Mouse (Mus musculus) midbrain, embryonic 11.5 days (tissue): ENCODE measurements around the gene Zfp106. TPM values are rescaled to one million over a fixed set of nuclear protein-coding genes. Genes with fewer than 3 reads are reported as not detected.

ENCODE experiments used
- ATAC-seq: fragments of 200-750 bp; cut with Nextera tagmentation; 2 replicates; pipeline ENCODE4 v1.8.0; 2017; ENCODE audit warnings: moderate TSS enrichment, moderate library complexity; ENCODE audit not compliant: low FRiP score
- DNase-seq: peaks from one replicate; pipeline ENCODE4 v3.0.0; 2015; ENCODE audit warnings: low spot score; ENCODE audit errors: missing footprints
- H3K27ac ChIP-seq: fragments of 300-500 bp; sonication (generic); 2 replicates; pipeline ENCODE4 v1.5.1; 2014; ENCODE audit warnings: low read depth, low read length
- H3K27me3 ChIP-seq: fragments of 300-500 bp; sonication (generic); 2 replicates; pipeline ENCODE4 v1.6.1; 2014; ENCODE audit warnings: mild to moderate bottlenecking, low read length, moderate library complexity, mixed read lengths; ENCODE audit not compliant: control insufficient read depth, insufficient read depth
- H3K36me3 ChIP-seq: fragments of 300-500 bp; sonication (generic); 2 replicates; pipeline ENCODE4 v1.6.1; 2014; ENCODE audit warnings: mild to moderate bottlenecking, low read length, moderate library complexity, mixed read lengths; ENCODE audit not compliant: control insufficient read depth, insufficient read depth
- H3K4me1 ChIP-seq: fragments of 300-500 bp; sonication (generic); 2 replicates; pipeline ENCODE4 v1.6.1; 2014; ENCODE audit warnings: low read length; ENCODE audit not compliant: control insufficient read depth, insufficient read depth
- H3K4me2 ChIP-seq: fragments of 300-500 bp; sonication (generic); 2 replicates; pipeline ENCODE4 v1.6.1; 2014; ENCODE audit warnings: mild to moderate bottlenecking, moderate library complexity
- H3K4me3 ChIP-seq: fragments of 300-500 bp; sonication (generic); 2 replicates; pipeline ENCODE4 v1.5.1; 2014; ENCODE audit warnings: low read depth, low read length
- H3K9ac ChIP-seq: fragments of 300-500 bp; sonication (generic); 2 replicates; pipeline ENCODE4 v1.6.1; 2014; ENCODE audit warnings: low read length
- H3K9me3 ChIP-seq: fragments of 300-500 bp; sonication (generic); 2 replicates; pipeline ENCODE4 v1.6.1; 2016; ENCODE audit warnings: low read length; ENCODE audit not compliant: control insufficient read depth
- WGBS: fragments of 180-500 bp; shearing (Covaris S2); extraction: QIAGEN DNeasy Blood & Tissue Kit; methylation state at CpG from one replicate; pipeline ENCODE4 v1.1.7; 2014; 5-methylcytosine and 5-hydroxymethylcytosine counted together
- polyA plus RNA-seq: library from polyadenylated mRNA; unstranded; fragments of >200 nt; fragmentation: Nextera tagmentation; extraction: Ambion mirVana; gene quantifications from 2 replicates; pipeline ENCODE4 v1.2.1, GENCODE M21; 2014

Gene Zfp106
- polyA plus RNA-seq: 56.2 and 62.4 TPM in 2 replicates

DNA sequence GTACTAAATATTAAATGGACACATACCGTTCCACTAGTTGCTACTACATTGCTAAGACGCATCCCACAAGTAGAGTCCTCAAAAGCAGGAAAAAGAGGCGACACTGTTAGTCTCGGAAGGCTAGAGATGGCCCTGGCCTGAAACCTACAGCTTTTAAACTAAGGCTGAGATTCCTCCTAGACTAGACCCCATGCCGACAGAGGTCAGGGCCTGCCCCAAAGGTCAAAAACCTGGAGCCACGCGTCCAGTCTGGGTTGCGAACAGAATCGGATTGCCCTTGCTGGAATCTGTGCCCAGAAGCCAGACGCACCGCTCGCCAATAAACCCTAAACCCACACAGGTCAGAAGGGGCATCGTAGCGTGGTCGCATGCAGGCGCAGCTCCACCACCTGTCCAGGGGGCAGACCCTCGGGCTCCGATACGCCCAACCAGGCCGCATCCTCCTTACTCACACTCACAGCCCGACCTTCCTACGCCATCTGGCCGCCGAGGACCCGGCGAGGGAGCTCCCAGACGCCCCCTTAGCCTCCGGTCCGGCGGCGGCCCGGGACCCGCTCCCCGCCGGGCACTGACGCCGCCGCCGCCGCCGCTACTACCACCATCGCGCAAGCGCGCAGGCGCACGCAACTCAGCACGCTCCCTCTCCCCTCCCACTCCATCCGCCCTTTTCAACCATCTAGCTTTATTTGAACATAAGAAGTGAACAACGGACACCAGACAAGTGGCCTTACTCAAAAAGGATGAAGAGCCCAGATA, at the start of gene Zfp106:
Gene Zfp106 (minus strand): TSS at position 609 of the 756 bp plus-strand sequence.
- no peaks in the 10 kb centered on the region for H3K27me3 ChIP-seq
- DNase-seq (peak; percentile 98), ATAC-seq (peak; percentile 86)
- WGBS: under 1% methylated on average over 50 of the region's 50 CpGs
- H3K9me3 ChIP-seq: no peaks in the 10 kb centered on the region
- H3K4me3 ChIP-seq: peak within 1 kb of the TSS; percentile 88
- no peaks in the 10 kb centered on the region for H3K36me3 ChIP-seq
- peaks cover 9% of the 10 kb centered on the region; the same call in 1 of the 2 replicates for H3K4me1 ChIP-seq
- H3K9ac ChIP-seq: peak within 1 kb of the TSS; percentile 96
- peak within 1 kb of the TSS; percentile 80 for H3K4me2 ChIP-seq
- H3K27ac ChIP-seq: peak within 1 kb of the TSS; percentile 72

DNA sequence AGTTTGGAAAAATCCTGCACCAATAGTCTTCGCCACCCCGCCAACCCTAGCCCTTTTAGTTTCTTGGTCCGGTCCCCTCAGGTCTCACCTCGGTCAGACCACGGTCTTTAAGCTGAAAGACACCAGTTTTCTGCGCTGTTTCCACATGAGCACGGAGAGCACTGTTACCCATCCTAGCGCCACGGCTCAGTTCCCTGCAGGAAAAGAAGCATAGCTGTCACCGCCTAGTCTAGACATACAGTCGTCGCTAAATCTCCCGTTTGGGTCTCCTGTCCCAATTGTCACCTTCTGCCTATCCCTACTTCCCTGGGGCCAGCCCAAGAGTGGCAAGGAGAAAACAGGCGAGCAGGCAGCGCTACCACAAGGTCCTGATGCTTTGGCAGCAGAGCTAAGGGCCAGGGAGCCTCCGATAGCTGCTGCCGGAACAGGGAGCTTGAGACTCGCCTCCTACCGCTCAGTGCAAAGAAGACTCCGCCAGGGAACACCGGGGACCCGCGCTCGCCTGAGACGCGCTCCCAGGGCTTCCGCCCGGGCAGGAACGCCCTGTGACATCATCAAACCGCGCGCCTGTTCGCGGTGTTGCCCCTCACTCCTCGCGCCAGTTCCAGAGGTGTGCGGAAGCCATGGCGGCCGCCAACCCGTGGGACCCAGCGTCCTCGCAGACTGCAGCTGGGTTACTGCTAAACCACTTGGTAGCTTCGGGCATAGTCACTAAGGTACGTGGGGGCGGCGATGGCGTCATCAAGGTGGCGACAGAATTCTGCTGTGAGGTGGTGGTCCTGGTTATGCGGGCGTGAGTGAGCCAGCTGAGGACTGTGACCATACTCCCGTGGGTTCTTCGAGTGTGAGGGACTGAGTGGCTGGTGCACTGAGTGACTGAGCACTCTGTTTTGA, 45.4 kb upstream of the Zfp106 start, which contains the start of the genes Haus2 and Lrrc57:
Gene Haus2 (plus strand): TSS at position 554 of the 894 bp plus-strand sequence.
Gene Lrrc57 (minus strand): TSS at position 691 of the 894 bp plus-strand sequence.
- ATAC-seq: peak; percentile 97
- H3K36me3 ChIP-seq: peaks cover 2% of the 10 kb centered on the region; the same call in 1 of the 2 replicates
- H3K27ac ChIP-seq: peak within 1 kb of the TSS; percentile 55
- H3K4me1 ChIP-seq: peaks cover 9% of the 10 kb centered on the region; the same call in 1 of the 2 replicates
- H3K9ac ChIP-seq: peak within 1 kb of the TSS; percentile 67
- peak within 1 kb of the TSS; percentile 59 for H3K4me2 ChIP-seq
- H3K4me3 ChIP-seq: peak within 1 kb of the TSS; percentile 80
- H3K27me3 ChIP-seq: no peaks in the 10 kb centered on the region
- DNase-seq: peak; percentile 99
- no peaks in the 10 kb centered on the region for H3K9me3 ChIP-seq
- under 1% methylated on average over 52 of the region's 52 CpGs for WGBS

DNA sequence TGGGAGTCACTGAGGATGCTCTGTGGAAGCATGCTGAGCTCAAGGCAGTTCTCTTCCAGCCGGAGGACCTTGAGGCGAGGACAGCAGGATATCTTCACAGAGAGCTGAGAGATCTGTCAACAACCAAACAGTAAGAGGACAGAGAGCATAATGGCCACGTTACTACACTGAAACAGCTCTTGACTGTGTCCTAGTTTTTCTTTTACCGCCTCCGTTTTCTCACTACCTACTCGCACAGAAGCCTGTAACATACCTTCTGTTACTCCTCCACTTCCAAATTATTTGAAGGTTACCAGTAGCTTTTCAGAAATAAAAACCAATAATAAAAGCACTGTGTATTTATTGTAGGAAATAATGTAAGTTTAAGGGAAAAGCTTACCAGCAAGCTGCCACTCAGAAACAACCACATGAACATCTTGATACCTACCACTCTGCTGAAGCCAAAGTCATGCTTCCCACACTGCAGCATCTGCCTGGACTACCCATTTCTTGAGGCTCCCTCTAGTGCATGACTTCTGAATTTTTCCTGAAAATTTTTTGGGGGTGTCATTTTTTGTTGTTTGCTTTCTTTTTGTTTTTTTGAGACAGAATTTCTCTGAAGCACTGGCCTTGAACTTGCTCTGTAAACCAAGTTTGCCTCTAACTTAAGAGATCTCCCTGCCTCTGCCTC, 42.5 kb upstream of the Zfp106 start:
- peaks cover 9% of the 10 kb centered on the region; the same call in 1 of the 2 replicates for H3K4me1 ChIP-seq
- no peak overlapping the region for H3K4me2 ChIP-seq
- H3K4me3 ChIP-seq: no peak overlapping the region
- H3K9ac ChIP-seq: no peak overlapping the region
- no peaks in the 10 kb centered on the region for H3K36me3 ChIP-seq
- ATAC-seq: no peak
- WGBS: 88% methylated on average over 6 of the region's 6 CpGs
- no peak overlapping the region for H3K27ac ChIP-seq
- DNase-seq: no peak
- H3K27me3 ChIP-seq: no peaks in the 10 kb centered on the region
- H3K9me3 ChIP-seq: no peaks in the 10 kb centered on the region

DNA sequence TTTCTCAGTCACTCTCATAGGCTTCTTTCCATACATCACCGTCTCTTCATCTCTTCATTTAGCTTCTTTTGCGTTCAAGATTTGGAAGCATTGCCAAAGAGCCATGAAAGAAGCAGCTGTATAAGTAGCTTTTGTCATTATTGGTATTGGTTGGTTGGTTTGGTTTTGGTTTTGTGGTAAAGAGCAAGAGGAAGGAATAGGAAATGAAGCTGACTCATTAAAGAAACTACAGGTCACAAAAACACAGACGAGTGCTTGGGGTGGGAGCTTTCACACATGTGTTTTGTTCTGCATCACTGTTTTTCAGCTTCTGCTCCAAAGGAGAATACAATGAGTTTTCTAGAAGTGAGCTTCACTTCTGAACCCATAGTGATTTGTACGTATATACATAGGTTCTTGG, 35.9 kb upstream of the Zfp106 start:
- H3K36me3 ChIP-seq: peaks cover 17% of the 10 kb centered on the region
- DNase-seq (no peak), ATAC-seq (no peak)
- no peak overlapping the region for H3K27ac ChIP-seq
- H3K9me3 ChIP-seq: no peaks in the 10 kb centered on the region
- 93% methylated on average over 4 of the region's 4 CpGs for WGBS
- H3K27me3 ChIP-seq: no peaks in the 10 kb centered on the region
- no peaks in the 10 kb centered on the region for H3K4me1 ChIP-seq
- H3K4me3 ChIP-seq: no peak overlapping the region
- H3K4me2 ChIP-seq: no peak overlapping the region
- H3K9ac ChIP-seq: no peak overlapping the region

GRCm38 (mm10) chr2:120597734-120598133, 34.1 kb upstream of the Zfp106 start:
- no peak for ATAC-seq
- Histone ChIP-seq H3K9me3 (no peaks in the 10 kb centered on the region), H3K4me2 (no peak overlapping the region), H3K27me3 (no peaks in the 10 kb centered on the region), H3K4me1 (no peaks in the 10 kb centered on the region), H3K36me3 (peaks cover 17% of the 10 kb centered on the region), H3K27ac (no peak overlapping the region), H3K9ac (no peak overlapping the region), H3K4me3 (no peak overlapping the region)
- DNase-seq: no peak
- 95% methylated on average over 2 of the region's 2 CpGs for WGBS

DNA sequence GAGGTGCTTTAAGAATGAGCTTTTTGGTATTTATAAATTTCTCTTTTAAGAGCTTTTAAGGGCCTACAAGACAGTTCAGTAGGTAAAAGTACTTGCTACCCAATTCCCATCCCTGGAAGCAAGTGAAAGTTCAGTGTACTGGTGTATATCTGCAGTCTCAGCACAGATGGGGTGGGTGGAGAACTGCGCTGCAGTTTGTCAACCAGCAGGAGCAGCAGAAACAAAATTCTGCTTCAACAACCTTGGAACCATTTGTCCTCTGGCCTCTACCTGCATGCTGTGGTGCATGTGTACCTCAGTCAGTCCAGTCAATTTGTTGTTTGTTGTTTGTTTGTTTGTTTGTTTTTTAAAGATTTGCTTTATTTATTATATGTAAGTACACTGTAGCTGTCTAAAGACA, 28.6 kb upstream of the Zfp106 start:
- Histone ChIP-seq H3K9ac (no peak overlapping the region), H3K27me3 (no peaks in the 10 kb centered on the region), H3K4me3 (no peak overlapping the region), H3K9me3 (no peaks in the 10 kb centered on the region), H3K4me1 (no peaks in the 10 kb centered on the region), H3K4me2 (no peak overlapping the region), H3K27ac (no peak overlapping the region), H3K36me3 (peaks cover 7% of the 10 kb centered on the region)
- DNase-seq: no peak
- ATAC-seq: no peak
- 97% methylated on average over 1 of the region's 1 CpGs for WGBS

DNA sequence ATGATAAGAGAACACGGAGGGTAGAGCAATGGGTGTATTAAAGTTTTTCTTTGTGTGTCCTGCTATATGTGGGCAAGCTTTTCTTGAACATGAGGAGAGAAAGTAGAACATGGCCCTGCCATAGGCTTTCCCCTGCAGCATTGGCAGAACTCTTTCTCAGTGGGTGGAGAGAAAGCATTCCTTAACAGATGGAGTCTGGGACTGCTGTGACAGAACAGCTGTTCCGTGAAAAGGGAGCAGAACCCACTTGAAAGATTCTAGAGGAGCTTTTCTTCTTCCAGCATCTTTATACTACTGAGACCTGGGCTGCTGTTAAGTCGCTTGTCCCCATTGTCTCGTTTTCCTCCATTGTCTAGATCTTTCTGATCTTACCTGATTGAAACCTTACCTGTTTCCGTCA, 26.1 kb upstream of the Zfp106 start:
- H3K4me1 ChIP-seq: no peaks in the 10 kb centered on the region
- H3K4me3 ChIP-seq: no peak overlapping the region
- 0 out of 2 replicates have a peak, but pooled peaks cover 3% of the 10 kb centered on the region for H3K36me3 ChIP-seq
- ATAC-seq (no peak), DNase-seq (no peak)
- H3K4me2 ChIP-seq: no peak overlapping the region
- no peak overlapping the region for H3K27ac ChIP-seq
- H3K27me3 ChIP-seq: no peaks in the 10 kb centered on the region
- H3K9me3 ChIP-seq: no peaks in the 10 kb centered on the region
- 87% methylated on average over 5 of the region's 5 CpGs for WGBS
- no peak overlapping the region for H3K9ac ChIP-seq

- no peaks in the 10 kb centered on the region for H3K36me3 ChIP-seq
- H3K4me3 ChIP-seq: no peak overlapping the region
- H3K9ac ChIP-seq: no peak overlapping the region
- 85% methylated on average over 5 of the region's 5 CpGs for WGBS
- no peaks in the 10 kb centered on the region for H3K9me3 ChIP-seq
- no peaks in the 10 kb centered on the region for H3K27me3 ChIP-seq
- ATAC-seq (no peak), DNase-seq (no peak)
- no peak overlapping the region for H3K4me2 ChIP-seq
- no peak overlapping the region for H3K27ac ChIP-seq
- no peaks in the 10 kb centered on the region for H3K4me1 ChIP-seq
Measured at GRCm38 (mm10) chr2:120578286-120578685, 14.6 kb upstream of the Zfp106 start.
